Mouse (Mus musculus) activated CD4-positive, CD25-positive, alpha-beta regulatory T cell, adult 4 months (primary cell): ENCODE results near the gene Smad6. TPM values are rescaled to one million over a fixed set of nuclear protein-coding genes. Genes with fewer than 3 reads are reported as not detected.

Source experiments
- ATAC-seq: one replicate; pipeline ENCODE4 v1.8.0; 2017
- polyA plus RNA-seq, 2 experiments: library from polyadenylated mRNA; unstranded; fragments of 100-300 nt; shearing (Covaris generic); gene quantifications; one replicate each; pipeline ENCODE4 v1.2.1; 2017

Smad6 gene
- polyA plus RNA-seq, 2 experiments from 2014 or later = not detected

DNA sequence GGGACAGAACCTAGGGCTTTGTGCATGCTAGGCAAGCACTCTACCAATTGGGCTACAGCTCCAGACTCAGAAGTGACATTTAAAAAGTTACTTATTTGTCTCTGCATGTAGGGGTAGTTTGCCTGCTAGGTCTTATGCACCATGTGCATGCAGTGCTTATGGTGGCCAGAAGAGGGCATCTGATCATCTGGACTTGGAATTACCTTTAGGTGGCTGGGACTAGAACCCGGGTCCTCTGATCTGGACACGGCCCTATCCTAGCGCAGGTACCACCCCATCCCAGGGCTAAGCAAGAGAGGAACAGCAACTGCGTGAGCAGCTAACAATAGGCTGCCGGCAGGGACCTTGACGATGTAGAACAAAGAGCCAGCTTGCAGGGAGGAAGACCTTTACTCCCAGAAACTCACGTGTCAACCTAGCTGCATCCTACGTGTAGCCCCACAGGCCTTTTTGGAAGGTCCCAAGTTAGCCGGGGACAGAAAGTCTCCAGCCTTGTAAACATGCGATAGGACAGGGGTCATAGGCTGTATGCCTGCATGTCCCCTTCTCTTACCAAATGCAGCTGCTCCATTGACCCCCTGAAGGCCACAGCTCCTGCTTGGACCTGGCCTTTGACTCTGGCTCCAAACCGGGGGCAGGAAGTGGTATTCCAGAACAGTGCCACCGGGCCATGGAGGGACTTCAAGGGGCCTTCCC, 38.8 kb downstream of the Smad6 start:
- no peak for ATAC-seq

DNA sequence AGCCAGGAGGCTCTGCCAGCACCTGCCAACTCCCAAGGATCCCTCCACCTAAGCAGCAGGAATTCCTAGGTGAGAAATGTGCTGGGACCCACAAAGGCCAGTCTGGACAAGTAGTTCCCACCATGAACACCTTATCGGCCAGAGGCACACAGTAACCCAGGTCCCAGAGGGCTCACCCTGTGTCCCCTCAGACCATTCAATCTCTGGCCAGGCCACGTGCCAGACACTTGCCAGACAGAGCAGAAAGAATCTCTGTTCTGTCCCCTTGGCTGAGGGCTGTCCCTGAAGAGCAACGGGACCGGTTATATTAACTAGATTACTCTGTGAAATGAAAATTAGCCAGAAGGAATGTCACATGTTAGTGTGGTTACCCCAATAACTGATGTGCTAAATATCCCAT, 39.9 kb downstream of the Smad6 start:
- no peak for ATAC-seq

- no peak for ATAC-seq
Observed at GRCm38 (mm10) chr9:63981371-63981770, 40.5 kb downstream of the Smad6 start.

- no peak for ATAC-seq
Observed at GRCm38 (mm10) chr9:63980179-63981086, 41.4 kb downstream of the Smad6 start.

GRCm38 (mm10) chr9:63979275-63979674, 42.6 kb downstream of the Smad6 start:
- ATAC-seq = no peak

- ATAC-seq = no peak
Observed at GRCm38 (mm10) chr9:63978682-63979081, 43.2 kb downstream of the Smad6 start.

DNA sequence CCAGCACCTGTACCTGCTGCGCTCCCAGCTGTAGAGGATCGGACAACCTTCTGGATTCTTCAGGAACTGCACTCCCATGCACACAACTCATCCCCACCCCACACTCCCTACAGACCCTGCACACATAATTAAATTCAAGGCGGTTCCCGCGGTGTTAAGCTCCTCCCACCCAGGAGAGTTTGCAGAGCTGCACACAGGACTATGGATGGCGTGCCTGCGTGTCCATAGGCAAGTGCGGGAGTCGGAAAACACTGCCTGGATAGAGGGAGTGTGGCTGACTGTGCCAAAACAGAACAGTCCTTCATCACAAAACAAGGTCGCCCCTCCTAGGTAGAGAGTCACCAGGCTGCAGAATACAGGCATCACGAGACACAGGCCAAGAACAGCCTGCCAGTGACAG, 45.9 kb downstream of the Smad6 start:
- no peak for ATAC-seq

DNA sequence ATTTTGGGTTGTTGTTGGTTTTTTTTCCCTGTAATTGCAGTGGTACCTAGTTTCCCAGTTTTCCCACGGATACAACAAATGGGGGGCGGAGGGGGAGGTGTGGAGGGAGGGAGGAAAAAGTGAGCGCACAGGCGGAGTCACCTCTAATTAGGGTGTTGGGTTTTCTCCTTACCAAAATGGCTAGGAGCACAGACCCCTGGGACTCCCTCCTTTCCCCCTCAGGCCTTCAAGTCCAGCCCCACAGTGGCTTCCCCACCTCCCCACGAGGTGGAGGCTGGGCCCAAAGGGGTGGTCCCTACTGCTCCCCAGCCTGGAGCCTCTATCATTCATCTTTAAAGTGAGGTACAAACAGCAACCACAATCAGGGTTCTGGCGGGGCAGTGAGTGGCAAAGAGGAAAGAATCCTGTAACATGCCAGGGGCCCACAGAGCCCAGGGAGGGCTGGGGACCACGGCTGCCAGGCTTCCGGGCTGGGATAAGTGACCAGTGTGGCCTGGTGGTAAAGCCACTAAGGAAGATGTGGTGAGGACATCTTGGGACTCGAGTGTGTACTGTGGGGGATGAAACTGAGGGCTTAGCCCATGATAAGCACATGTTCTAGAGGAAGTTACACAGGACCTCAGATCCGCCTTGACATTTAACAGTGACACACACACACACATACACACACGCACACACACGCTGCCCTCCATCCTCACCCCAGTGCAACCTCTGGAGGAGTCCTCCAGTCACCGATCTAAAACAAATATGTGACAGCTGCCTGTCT, 47.4 kb downstream of the Smad6 start:
- no peak for ATAC-seq

DNA sequence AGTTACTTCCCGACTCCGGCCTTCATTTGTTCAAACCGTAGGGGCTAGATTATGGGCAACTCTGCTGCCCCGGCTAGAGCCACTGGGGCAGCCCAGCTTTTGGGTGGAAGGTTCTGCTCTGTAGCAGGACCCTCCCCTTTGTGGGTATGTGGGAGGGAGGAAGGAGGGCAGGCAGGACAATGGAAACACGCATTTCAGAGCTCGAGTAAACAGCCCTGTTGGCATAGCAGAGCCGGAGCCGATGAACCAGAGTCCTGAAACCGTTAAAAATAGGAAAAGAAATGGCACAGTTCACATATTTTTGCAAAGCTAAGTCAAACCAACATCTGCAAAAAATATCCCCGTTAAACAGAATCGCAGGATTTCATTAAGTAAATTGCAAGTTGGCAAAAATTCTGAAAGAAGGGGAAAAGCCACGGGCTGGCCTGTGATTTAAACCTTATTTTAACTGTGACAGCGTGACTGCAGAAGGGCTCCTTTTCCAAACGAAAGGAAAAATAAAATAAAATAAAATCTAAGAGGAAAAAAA, 48.1 kb downstream of the Smad6 start:
- no peak for ATAC-seq

DNA sequence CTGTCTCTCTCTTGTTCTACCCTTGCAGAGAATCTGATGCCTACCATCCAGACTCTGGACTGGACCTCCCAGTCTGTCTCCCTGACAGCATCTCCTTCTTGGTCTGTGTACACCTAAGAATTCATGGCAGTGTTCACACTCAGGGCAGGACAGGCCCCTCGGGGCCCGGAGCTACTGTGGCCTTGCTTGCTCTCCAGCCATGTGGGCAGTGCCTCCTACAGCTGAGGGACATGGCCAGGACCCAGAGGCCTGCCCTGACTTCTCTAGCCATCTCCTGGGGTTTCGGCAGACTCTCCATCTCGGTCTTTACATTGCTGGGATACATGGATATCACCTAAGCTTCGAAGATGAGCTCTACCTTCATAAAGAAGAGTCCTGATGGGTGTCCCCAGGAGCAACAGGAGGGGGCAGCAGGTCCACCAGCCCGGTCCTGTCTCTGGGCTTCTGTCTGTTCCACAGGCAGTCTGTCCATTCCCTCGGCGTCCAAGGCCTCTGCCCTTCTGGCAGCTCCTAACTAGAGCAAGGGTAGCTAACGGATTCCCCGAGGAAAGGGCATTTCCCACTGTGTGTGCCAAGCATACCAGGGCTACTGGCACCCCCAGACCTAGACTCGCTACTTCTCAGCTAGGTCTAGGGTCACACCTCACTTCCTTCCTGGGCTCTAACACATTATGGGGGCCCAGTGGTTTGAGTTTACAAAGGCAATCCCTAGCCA, 49.1 kb downstream of the Smad6 start:
- no peak for ATAC-seq

DNA sequence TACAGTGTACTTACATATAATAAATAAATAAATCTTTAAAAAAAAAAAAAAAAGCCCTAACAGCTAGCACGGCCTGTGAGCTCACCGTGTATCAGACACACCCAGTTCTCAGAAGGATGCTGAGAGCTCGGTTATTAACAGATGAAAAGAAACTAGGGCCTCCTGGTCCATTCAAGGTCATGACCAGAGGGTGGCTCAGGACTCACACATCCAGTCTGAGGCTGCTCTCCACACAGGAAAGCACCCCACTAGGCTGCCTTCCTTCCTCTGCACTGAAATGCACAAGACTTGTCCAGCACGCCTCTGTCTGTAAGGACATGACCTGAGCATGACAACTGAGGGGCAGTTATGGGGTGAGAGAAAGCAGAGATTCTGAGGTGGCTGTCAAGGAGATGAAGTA, 50.3 kb downstream of the Smad6 start:
- ATAC-seq = no peak

GRCm38 (mm10) chr9:63970836-63971235, 51.0 kb downstream of the Smad6 start:
- no peak for ATAC-seq

DNA sequence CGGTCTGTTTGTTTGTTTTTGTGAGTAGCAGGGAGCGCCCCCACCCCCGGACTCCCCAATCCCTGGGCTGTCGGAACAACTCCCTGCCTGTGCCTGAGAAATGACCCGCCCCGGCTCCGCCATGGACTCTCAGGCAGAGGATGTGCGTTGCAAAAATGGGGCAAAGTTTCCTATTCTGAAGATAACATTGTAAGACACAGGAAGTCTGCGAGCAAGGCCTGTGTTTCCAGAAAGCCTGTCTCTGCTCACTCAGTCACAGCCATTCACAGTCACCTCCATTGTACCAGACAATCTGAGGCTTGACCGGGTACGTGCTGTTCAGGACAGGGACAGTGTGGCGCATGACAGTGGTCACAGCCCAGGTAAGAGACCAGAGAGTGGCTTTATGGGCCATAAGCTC, 51.5 kb downstream of the Smad6 start:
- no peak for ATAC-seq

DNA sequence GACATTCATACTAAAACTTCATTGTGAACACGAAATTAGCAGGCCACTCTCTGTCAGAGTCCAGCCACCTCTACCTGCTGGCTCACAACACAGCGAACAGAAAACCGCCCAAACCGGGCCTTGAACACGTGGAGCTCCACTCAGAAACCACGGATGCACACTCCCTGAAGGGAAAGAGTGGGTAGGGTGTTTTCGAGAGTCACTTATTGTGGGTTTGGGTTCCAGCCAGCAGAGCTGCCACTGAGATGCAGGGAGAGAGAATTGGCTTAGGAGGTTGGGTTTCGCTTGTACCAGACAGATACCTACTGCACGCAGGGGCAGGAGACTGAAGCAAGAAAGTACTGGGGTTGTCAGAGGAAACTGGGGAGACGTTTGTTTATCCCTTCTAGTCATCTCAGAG, 52.4 kb downstream of the Smad6 start:
- no peak for ATAC-seq

GRCm38 (mm10) chr9:63968592-63968991, 53.3 kb downstream of the Smad6 start:
- ATAC-seq = no peak

- no peak for ATAC-seq
Observed at GRCm38 (mm10) chr9:63967408-63968172, 54.3 kb downstream of the Smad6 start.

GRCm38 (mm10) chr9:63965579-63965981, 56.3 kb downstream of the Smad6 start:
- no peak for ATAC-seq

- ATAC-seq = no peak
Observed at GRCm38 (mm10) chr9:63961881-63962280, 60.0 kb downstream of the Smad6 start.

- no peak for ATAC-seq
Observed at GRCm38 (mm10) chr9:63960829-63961185, 61.1 kb downstream of the Smad6 start.

DNA sequence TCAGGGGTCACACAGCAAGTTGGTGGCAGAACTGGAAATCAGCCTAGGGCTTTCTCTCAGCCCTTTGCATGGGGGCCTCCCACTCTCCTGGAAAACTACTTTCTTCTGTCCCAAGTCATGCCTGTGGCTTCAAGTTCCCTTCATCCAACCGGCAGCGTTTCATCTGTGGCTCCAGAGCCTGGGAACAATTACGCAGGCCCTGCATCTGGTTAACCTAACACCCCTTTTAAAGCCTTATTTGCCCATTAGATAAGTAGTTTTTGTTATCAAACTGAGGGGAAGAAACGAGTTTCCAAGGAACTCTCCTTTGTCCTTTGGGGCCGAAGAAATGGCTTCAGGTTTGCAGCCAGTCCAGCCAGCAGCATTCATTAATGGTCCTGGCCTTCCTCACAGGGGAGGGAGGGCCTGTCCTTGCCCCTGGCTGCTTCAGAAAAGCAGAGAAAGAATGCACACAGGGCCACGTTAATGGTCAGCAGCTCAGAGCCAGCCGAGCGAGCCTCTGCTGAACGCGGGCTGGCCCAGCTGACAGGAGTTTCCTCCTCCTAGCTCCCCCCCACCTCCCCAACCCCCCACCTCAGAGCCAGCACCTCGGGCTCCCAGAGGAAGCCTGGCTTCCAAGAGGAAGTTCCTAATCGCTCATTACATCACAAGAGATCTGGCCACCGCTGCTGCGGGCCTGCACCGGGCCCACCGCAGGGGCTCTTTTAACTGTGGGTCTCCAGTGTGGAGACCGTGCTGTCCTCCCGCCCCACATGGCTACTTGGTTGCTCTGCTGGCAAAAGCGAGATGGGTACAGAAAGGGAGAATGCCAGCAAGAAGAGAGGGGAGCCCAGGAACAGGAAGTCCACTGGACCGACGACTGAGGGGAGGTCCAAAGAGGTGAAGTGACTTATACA, 61.7 kb downstream of the Smad6 start:
- no peak for ATAC-seq
